In the genomic region with DNA sequence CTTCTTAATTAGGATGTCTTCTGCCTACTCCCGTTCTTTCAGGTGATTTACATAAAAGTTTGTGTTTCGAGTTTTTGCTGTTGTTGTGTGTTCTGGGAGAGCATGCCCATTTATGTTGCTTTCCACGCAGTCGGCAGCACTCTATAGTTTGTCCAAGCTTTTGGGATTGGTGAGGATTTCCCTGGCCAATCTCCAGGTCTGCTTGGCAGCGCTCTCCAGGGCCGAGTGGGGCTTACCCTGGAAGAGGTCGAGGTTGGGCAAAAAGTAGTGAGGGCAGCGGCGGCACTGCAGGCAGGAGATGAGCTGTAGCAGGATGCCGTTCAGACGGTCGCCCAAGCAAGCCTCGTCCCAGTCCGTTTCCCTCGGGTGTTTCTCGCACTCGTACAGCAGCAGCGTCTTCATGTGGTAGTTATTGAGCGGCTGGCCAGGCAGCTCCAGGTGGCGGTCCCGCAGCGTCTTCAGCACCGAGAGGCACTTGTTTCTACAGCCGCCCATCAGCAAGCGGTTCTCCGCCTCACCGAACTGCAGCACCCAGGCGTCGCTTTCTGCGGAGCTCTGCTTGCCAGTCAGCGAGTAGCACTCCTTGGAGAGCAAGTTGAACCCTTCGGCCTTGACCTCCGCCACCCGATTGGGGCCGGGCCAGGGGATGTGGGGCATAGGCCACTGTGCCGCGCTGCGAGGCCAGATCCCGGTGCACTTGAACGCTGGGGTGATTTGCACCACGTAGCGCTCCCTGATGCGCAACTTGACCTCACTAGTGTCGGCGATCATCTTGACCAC, we compare ENCODE assay signal across 9 mouse cellular contexts. TPM values are rescaled to one million over a fixed set of nuclear protein-coding genes. Genes with fewer than 3 reads are reported as not detected.
DNase-seq lines count a peak whose midpoint lies in the region; ATAC-seq lines count a peak whose summit lies in the region.
"Had no signal": no experiment of that assay in that cellular context is flagged by ENCODE, and none has a peak within 500 bp of the region (broad histone marks: within the 10 kb centered on the region; RNA-seq: fewer than 3 reads in every experiment).

No protein-coding gene starts in this region.

- peak overlapping the region; percentile 99 for H3K27ac ChIP-seq in embryonic facial prominence, embryonic 13.5 days
- peak overlapping the region; percentile 64 for H3K27ac ChIP-seq in heart, embryonic 12.5 days (ENCODE audit: poor library complexity, severe bottlenecking)
- peak overlapping the region; percentile 8; the same call in 1 of the 2 replicates for H3K27ac ChIP-seq in liver, embryonic 13.5 days

- peak overlapping the region; percentile 98 for H3K9ac ChIP-seq in embryonic facial prominence, embryonic 13.5 days
- H3K9ac ChIP-seq in heart, embryonic 12.5 days: peak overlapping the region; percentile 71
- peak overlapping the region; percentile 18; the same call in 1 of the 2 replicates for H3K9ac ChIP-seq in liver, embryonic 13.5 days

- H3K4me3 ChIP-seq in embryonic facial prominence, embryonic 13.5 days: peak overlapping the region; percentile 72
- H3K4me3 ChIP-seq in heart, embryonic 12.5 days: peak overlapping the region; percentile 55
- H3K4me3 ChIP-seq in liver, embryonic 13.5 days (replicated peaks): peak overlapping the region; percentile 54

- peak overlapping the region; percentile 71 for H3K4me2 ChIP-seq in embryonic facial prominence, embryonic 13.5 days
- H3K4me2 ChIP-seq in heart, embryonic 12.5 days: peak overlapping the region; percentile 87
- peak overlapping the region; percentile 67 for H3K4me2 ChIP-seq in liver, embryonic 13.5 days

- H3K4me1 ChIP-seq in embryonic facial prominence, embryonic 13.5 days: peaks cover 10% of the 10 kb centered on the region; the same call in 1 of the 2 replicates
- H3K4me1 ChIP-seq in heart, embryonic 12.5 days (replicated peaks): peaks cover 22% of the 10 kb centered on the region
- H3K4me1 ChIP-seq in liver, embryonic 13.5 days (replicated peaks): peaks cover 28% of the 10 kb centered on the region

- no peaks in the 10 kb centered on the region for H3K9me3 ChIP-seq in embryonic facial prominence, embryonic 13.5 days
- no peaks in the 10 kb centered on the region for H3K9me3 ChIP-seq in heart, embryonic 12.5 days (replicated peaks)
- H3K9me3 ChIP-seq in liver, embryonic 13.5 days (replicated peaks): no peaks in the 10 kb centered on the region

- H3K36me3 ChIP-seq in embryonic facial prominence, embryonic 13.5 days: no peaks in the 10 kb centered on the region
- no peaks in the 10 kb centered on the region for H3K36me3 ChIP-seq in heart, embryonic 12.5 days
- no peaks in the 10 kb centered on the region for H3K36me3 ChIP-seq in liver, embryonic 13.5 days

- under 1% methylated on average over 45 of the region's 45 CpGs for WGBS in embryonic facial prominence, embryonic 13.5 days
- under 1% methylated on average over 45 of the region's 45 CpGs for WGBS in heart, embryonic 12.5 days
- under 1% methylated on average over 45 of the region's 45 CpGs for WGBS in liver, embryonic 13.5 days (ENCODE audit: insufficient replicate concordance)

- DNase-seq in B cell, adult 2 months: peak; percentile 66 to 71
- DNase-seq in adrenal gland, postnatal 14 days: peak; percentile 81
- peak; percentile 52 for DNase-seq in kidney, adult 9 months
- DNase-seq in liver, embryonic 13.5 days: no peak
- DNase-seq in natural killer cell, adult 2 months (ENCODE audit: low spot score in 2 of 2): peak; percentile 36 to 49
- peak; percentile 6 for DNase-seq in telencephalon, adult 2 months (ENCODE audit: low read depth, low spot score)

- no peak for ATAC-seq in embryonic facial prominence, embryonic 13.5 days (ENCODE audit: insufficient number of reproducible peaks, insufficient read depth, low FRiP score, low TSS enrichment, low read depth)
- 0 out of 2 replicates have a peak, but pooled peaks have one; percentile 28 for ATAC-seq in heart, embryonic 12.5 days (ENCODE audit: insufficient number of reproducible peaks, low FRiP score)
- peak; percentile 44 for ATAC-seq in liver, embryonic 13.5 days (ENCODE audit: low read depth)
- ATAC-seq: Patski had no signal

- H3K27me3 ChIP-seq in embryonic facial prominence, embryonic 13.5 days: peaks cover 29% of the 10 kb centered on the region
- H3K27me3 ChIP-seq in heart, embryonic 12.5 days (replicated peaks): peaks cover 7% of the 10 kb centered on the region; the same call in 1 of the 2 replicates
- peaks cover 59% of the 10 kb centered on the region for H3K27me3 ChIP-seq in liver, embryonic 13.5 days
- H3K27me3 ChIP-seq: Patski had no signal

RNA-seq across cellular contexts. Expression of a gene that starts 1.8 kb away (rescaled TPM):
- total RNA-seq in adrenal gland, postnatal 14 days (2021): 10.6 and 11.0 TPM in 2 replicates
- polyA plus RNA-seq in embryonic facial prominence, embryonic 13.5 days (2015; fragmentation: Nextera tagmentation; extraction: Ambion mirVana): 171 and 186 TPM in 2 replicates
- polyA plus RNA-seq in heart, embryonic 12.5 days (2016; fragmentation: Nextera tagmentation; extraction: Ambion mirVana): 8.5 and 10.1 TPM in 2 replicates
- 0.78 and 1.2 TPM in 2 replicates for polyA plus RNA-seq in liver, embryonic 13.5 days (2015; fragmentation: Nextera tagmentation; extraction: Ambion mirVana)
- polyA plus RNA-seq: Patski had no signal

Comparison
In these comparisons a context has a peak if more than half of its experiments do, and no peak if none do; other contexts are left out.
1. H3K27ac ChIP-seq: peak in every context shown above with its lines; median percentile 99 in embryonic facial prominence, embryonic 13.5 days; 64 in heart, embryonic 12.5 days; 8 in liver, embryonic 13.5 days.
2. H3K9ac ChIP-seq: peak in every context shown above with its lines; median percentile 98 in embryonic facial prominence, embryonic 13.5 days; 71 in heart, embryonic 12.5 days; 18 in liver, embryonic 13.5 days.
3. RNA of a gene that starts 1.8 kb away (polyA plus RNA-seq): 171 to 186 TPM in embryonic facial prominence, embryonic 13.5 days; 8.5 to 10.1 TPM in heart, embryonic 12.5 days and 0.78 to 1.2 TPM in liver, embryonic 13.5 days; every median in the first group is over 10 times any median in the second.
4. Peak in every context shown above with its lines, with median percentiles within 50 percentile points of each other: H3K4me2 ChIP-seq and H3K4me3 ChIP-seq.